ENCODE assay signal across 10 mouse cellular contexts in the genomic region with DNA sequence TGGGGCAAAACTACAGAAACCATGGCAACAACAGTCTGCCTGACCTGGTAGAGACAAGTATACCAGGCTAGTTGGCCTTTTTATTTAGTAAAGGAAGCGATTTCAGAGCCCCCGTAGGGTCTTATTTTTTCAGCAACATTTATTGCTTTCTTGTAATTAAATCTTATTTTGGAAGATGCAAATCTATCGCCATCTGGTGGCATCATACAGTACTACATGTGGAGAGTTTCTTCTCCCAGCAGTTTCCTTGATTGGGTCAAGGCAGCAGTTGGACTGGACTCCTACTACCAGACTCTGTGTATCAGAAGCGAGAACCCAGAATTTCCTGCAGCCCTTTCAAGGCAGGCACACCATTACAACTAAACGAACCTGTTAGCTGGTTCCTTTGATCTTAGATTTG. TPM values are rescaled to one million over a fixed set of nuclear protein-coding genes. Genes with fewer than 3 reads are reported as not detected.
DNase-seq lines count a peak whose midpoint lies in the region; ATAC-seq and TF ChIP-seq lines count a peak whose summit lies in the region.
"Had no signal": no experiment of that assay in that cellular context is flagged by ENCODE, and none has a peak within 500 bp of the region (broad histone marks: within the 10 kb centered on the region; RNA-seq: fewer than 3 reads in every experiment).

No protein-coding gene starts in this region.

- CTCF ChIA-PET in Patski (lab: Charles Lee): interaction anchor here (1.0 to 1.9 kb wide), 3 partner anchors 15 to 86 kb away, joined by 3 to 5 read pairs (median 4); no protein-coding TSS in a partner anchor

- H3K4me2 ChIP-seq in heart, embryonic 12.5 days: no peak overlapping the region
- no peak overlapping the region for H3K4me2 ChIP-seq in midbrain, postnatal 0 days (ENCODE audit: low read depth, low read length, poor library complexity, severe bottlenecking)
- H3K4me2 ChIP-seq: liver, embryonic 13.5 days had no signal

- POLR2A ChIA-PET in Patski (lab: Charles Lee): no interaction called here

- H3K79me2 ChIP-seq in heart, adult 2 months (replicated peaks; ENCODE audit: control insufficient read depth, insufficient read depth, low read length): no peaks in the 10 kb centered on the region

- no peak overlapping the region for H3K9ac ChIP-seq in heart, adult 2 months (ENCODE audit: low read depth, low read length)
- no peak overlapping the region for H3K9ac ChIP-seq in heart, embryonic 12.5 days
- no peak overlapping the region for H3K9ac ChIP-seq in midbrain, postnatal 0 days (replicated peaks; ENCODE audit: low read length, poor library complexity, severe bottlenecking)
- H3K9ac ChIP-seq: liver, embryonic 13.5 days had no signal

- in situ Hi-C loops in Patski (cut with MboI; ENCODE audit: low pct_unique_long_range_greater_than_20kb): no loop called here

- H3K36me3 ChIP-seq in heart, adult 2 months (ENCODE audit: control insufficient read depth, insufficient read depth, low read length): no peaks in the 10 kb centered on the region
- no peaks in the 10 kb centered on the region for H3K36me3 ChIP-seq in heart, embryonic 12.5 days
- no peaks in the 10 kb centered on the region for H3K36me3 ChIP-seq in midbrain, postnatal 0 days (ENCODE audit: insufficient read depth, low read length)
- H3K36me3 ChIP-seq: liver, embryonic 13.5 days had no signal

- intact Hi-C loops in heart, adult 2 months (cut with DNase I): loop anchor here (1.0 to 2.0 kb wide), 2 partner anchors 67 to 126 kb away; no protein-coding TSS in a partner anchor

- peaks cover 6% of the 10 kb centered on the region for H3K4me1 ChIP-seq in heart, adult 2 months (ENCODE audit: control insufficient read depth, insufficient read depth, low read length)
- H3K4me1 ChIP-seq in heart, embryonic 12.5 days (replicated peaks): no peaks in the 10 kb centered on the region
- H3K4me1 ChIP-seq in midbrain, postnatal 0 days (ENCODE audit: insufficient read depth, low read length): 0 out of 2 replicates have a peak, but pooled peaks cover 4% of the 10 kb centered on the region
- H3K4me1 ChIP-seq: liver, embryonic 13.5 days had no signal

- 11% methylated on average over 5 of the region's 5 CpGs for WGBS in heart, adult 2 months
- WGBS in heart, embryonic 12.5 days: 12% methylated on average over 5 of the region's 5 CpGs
- 6% methylated on average over 5 of the region's 5 CpGs for WGBS in midbrain, postnatal 0 days

- TF ChIP-seq EP300 in heart, adult 2 months (IDR thresholded peaks at IDR 0.05; ENCODE audit: insufficient read depth, low read depth, low read length): no peak

- peak; percentile 96 for TF ChIP-seq CTCF in heart, adult 2 months (IDR thresholded peaks at IDR 0.05)
- peak; percentile 62 for TF ChIP-seq CTCF in Patski (IDR thresholded peaks at IDR 0.05)
- TF ChIP-seq CTCF in midbrain, postnatal 0 days (IDR thresholded peaks at IDR 0.05): peak; percentile 87

- DNase-seq in heart, adult 2 months: peak; percentile 8 to 26
- DNase-seq in 416B (ENCODE audit: low read depth): peak; percentile 70
- no peak for DNase-seq in Patski (ENCODE audit: low read depth, low spot score)
- peak; percentile 59 for DNase-seq in embryo, embryonic 11 days
- peak; percentile 65 for DNase-seq in layer of hippocampus, adult 9-10 months (ENCODE audit: low spot score)
- peak; percentile 84 for DNase-seq in midbrain, postnatal 0 days (ENCODE audit: low spot score)
- DNase-seq: liver, embryonic 13.5 days had no signal

- no peaks in the 10 kb centered on the region for H3K27me3 ChIP-seq in heart, adult 2 months (ENCODE audit: control insufficient read depth, insufficient read depth, low read length)
- peaks cover 40% of the 10 kb centered on the region for H3K27me3 ChIP-seq in heart, embryonic 12.5 days (replicated peaks)
- H3K27me3 ChIP-seq in Patski: no peaks in the 10 kb centered on the region
- H3K27me3 ChIP-seq in midbrain, postnatal 0 days (ENCODE audit: insufficient read depth, low read length): no peaks in the 10 kb centered on the region
- H3K27me3 ChIP-seq: liver, embryonic 13.5 days had no signal

- no peak overlapping the region for H3K4me3 ChIP-seq in heart, adult 2 months
- no peak overlapping the region for H3K4me3 ChIP-seq in heart, embryonic 12.5 days
- H3K4me3 ChIP-seq in midbrain, postnatal 0 days (ENCODE audit: low read depth, low read length): no peak overlapping the region
- H3K4me3 ChIP-seq: liver, embryonic 13.5 days had no signal

- no peak for ATAC-seq in heart, embryonic 12.5 days (ENCODE audit: insufficient number of reproducible peaks, low FRiP score)
- ATAC-seq in Patski: no peak
- ATAC-seq in midbrain, postnatal 0 days (ENCODE audit: low FRiP score): no peak
- no peak for ATAC-seq in megakaryocyte-erythroid progenitor cell, adult 5-6 weeks (replicated peaks; ENCODE audit: low FRiP score, low TSS enrichment, poor library complexity, severe bottlenecking)

- no peak overlapping the region for H3K27ac ChIP-seq in heart, adult 2 months
- H3K27ac ChIP-seq in heart, embryonic 12.5 days (ENCODE audit: poor library complexity, severe bottlenecking): no peak overlapping the region
- no peak overlapping the region for H3K27ac ChIP-seq in midbrain, postnatal 0 days (ENCODE audit: low read depth, low read length)
- H3K27ac ChIP-seq: liver, embryonic 13.5 days had no signal

- H3K9me3 ChIP-seq in heart, embryonic 12.5 days (replicated peaks): no peaks in the 10 kb centered on the region
- H3K9me3 ChIP-seq in midbrain, postnatal 0 days (ENCODE audit: low read length): no peaks in the 10 kb centered on the region
- H3K9me3 ChIP-seq: liver, embryonic 13.5 days had no signal

- TF ChIP-seq POLR2A in heart, adult 2 months (IDR thresholded peaks at IDR 0.05; ENCODE audit: insufficient read depth, low read depth, low read length): no peak

RNA-seq across cellular contexts. Expression of gene Oas2, which starts 3.2 kb away (rescaled TPM):
- 1 to 10 TPM in 1 of 2 experiments, under 1 TPM in 1; 0.55 to 1.0 TPM for total RNA-seq in heart, adult 2 months (2021)
- 9.6 and 11.3 TPM in 2 replicates for polyA plus RNA-seq in heart, adult 2 months (2012; rRNA removed)
- 0.08 and 0.11 TPM in 2 replicates for polyA plus RNA-seq in heart, embryonic 12.5 days (2016; fragmentation: Nextera tagmentation; extraction: Ambion mirVana)
- not detected for polyA plus RNA-seq in Patski (2021)
- total RNA-seq in midbrain, postnatal 0 days (2014; rRNA removed): 0.27 and 1.4 TPM in 2 replicates
- polyA plus RNA-seq in midbrain, postnatal 0 days (2015; fragmentation: Nextera tagmentation; extraction: Ambion mirVana): 0.31 and 0.37 TPM in 2 replicates
- total RNA-seq in megakaryocyte-erythroid progenitor cell, adult 5-6 weeks (2014; fragmentation: Nextera tagmentation): 1.7 and 2.0 TPM in 2 replicates
- total RNA-seq in megakaryocyte-erythroid progenitor cell, adult 5-6 weeks (2017): 0.72 and 1.3 TPM in 2 replicates

RNA-seq across cellular contexts. Expression of gene Oas3, which starts 31.0 kb away (rescaled TPM):
- under 1 TPM; 0.05 to 0.07 TPM for total RNA-seq in heart, adult 2 months (2021)
- polyA plus RNA-seq in heart, adult 2 months (2012; rRNA removed): 0.61 and 0.94 TPM in 2 replicates
- 0.33 and 0.36 TPM in 2 replicates for polyA plus RNA-seq in heart, embryonic 12.5 days (2016; fragmentation: Nextera tagmentation; extraction: Ambion mirVana)
- polyA plus RNA-seq in Patski (2021): 0.04 TPM
- total RNA-seq in midbrain, postnatal 0 days (2014; rRNA removed): 0.80 and 1.3 TPM in 2 replicates
- 0.54 and 0.57 TPM in 2 replicates for polyA plus RNA-seq in midbrain, postnatal 0 days (2015; fragmentation: Nextera tagmentation; extraction: Ambion mirVana)
- 2.3 and 4.2 TPM in 2 replicates for total RNA-seq in megakaryocyte-erythroid progenitor cell, adult 5-6 weeks (2014; fragmentation: Nextera tagmentation)
- total RNA-seq in megakaryocyte-erythroid progenitor cell, adult 5-6 weeks (2017): 1.8 and 2.0 TPM in 2 replicates

RNA-seq across cellular contexts. Expression of gene Dtx1, which starts 34.7 kb away (rescaled TPM):
- total RNA-seq in heart, adult 2 months (2021): 1 to 10 TPM; 2.1 to 2.7 TPM
- 3.5 and 4.2 TPM in 2 replicates for polyA plus RNA-seq in heart, adult 2 months (2012; rRNA removed)
- polyA plus RNA-seq in heart, embryonic 12.5 days (2016; fragmentation: Nextera tagmentation; extraction: Ambion mirVana): 0.24 and 0.28 TPM in 2 replicates
- polyA plus RNA-seq in Patski (2021): 0.30 TPM
- 240 and 242 TPM in 2 replicates for total RNA-seq in midbrain, postnatal 0 days (2014; rRNA removed)
- 63.0 and 67.9 TPM in 2 replicates for polyA plus RNA-seq in midbrain, postnatal 0 days (2015; fragmentation: Nextera tagmentation; extraction: Ambion mirVana)
- total RNA-seq in megakaryocyte-erythroid progenitor cell, adult 5-6 weeks (2014; fragmentation: Nextera tagmentation): 8.7 TPM in 1 of 2 replicates, not detected in the other
- total RNA-seq in megakaryocyte-erythroid progenitor cell, adult 5-6 weeks (2017): 0.56 TPM in 1 of 2 replicates, not detected in the other

RNA-seq across cellular contexts. Expression of gene Oas1e, which starts 48.9 kb away (rescaled TPM):
- not detected for total RNA-seq in heart, adult 2 months (2021)
- polyA plus RNA-seq in heart, adult 2 months (2012; rRNA removed): not detected in 2 replicates
- polyA plus RNA-seq in heart, embryonic 12.5 days (2016; fragmentation: Nextera tagmentation; extraction: Ambion mirVana): not detected in 2 replicates
- not detected for polyA plus RNA-seq in Patski (2021)
- total RNA-seq in midbrain, postnatal 0 days (2014; rRNA removed): 0.28 and 1.0 TPM in 2 replicates
- 0.49 and 0.68 TPM in 2 replicates for polyA plus RNA-seq in midbrain, postnatal 0 days (2015; fragmentation: Nextera tagmentation; extraction: Ambion mirVana)
- not detected in 2 replicates for total RNA-seq in megakaryocyte-erythroid progenitor cell, adult 5-6 weeks (2014; fragmentation: Nextera tagmentation)
- total RNA-seq in megakaryocyte-erythroid progenitor cell, adult 5-6 weeks (2017): not detected in 2 replicates
- polyA plus RNA-seq: liver, embryonic 13.5 days; stomach, embryonic 16.5 days had no signal

Comparison
In these comparisons a context has a peak if more than half of its experiments do, and no peak if none do; other contexts are left out.
1. RNA of gene Dtx1, which starts 34.7 kb away (polyA plus RNA-seq): 63.0 to 67.9 TPM in midbrain, postnatal 0 days; 3.5 to 4.2 TPM in heart, adult 2 months, 0.30 TPM in Patski (single experiment) and 0.24 to 0.28 TPM in heart, embryonic 12.5 days; every median in the first group is over 10 times any median in the second.
2. Peak in every context shown above with its lines, with median percentiles within 50 percentile points of each other: CTCF ChIP-seq.